Mouse (Mus musculus): ENCODE results near the gene Atp6v0d1.

Atp6v0d1 gene

DNA sequence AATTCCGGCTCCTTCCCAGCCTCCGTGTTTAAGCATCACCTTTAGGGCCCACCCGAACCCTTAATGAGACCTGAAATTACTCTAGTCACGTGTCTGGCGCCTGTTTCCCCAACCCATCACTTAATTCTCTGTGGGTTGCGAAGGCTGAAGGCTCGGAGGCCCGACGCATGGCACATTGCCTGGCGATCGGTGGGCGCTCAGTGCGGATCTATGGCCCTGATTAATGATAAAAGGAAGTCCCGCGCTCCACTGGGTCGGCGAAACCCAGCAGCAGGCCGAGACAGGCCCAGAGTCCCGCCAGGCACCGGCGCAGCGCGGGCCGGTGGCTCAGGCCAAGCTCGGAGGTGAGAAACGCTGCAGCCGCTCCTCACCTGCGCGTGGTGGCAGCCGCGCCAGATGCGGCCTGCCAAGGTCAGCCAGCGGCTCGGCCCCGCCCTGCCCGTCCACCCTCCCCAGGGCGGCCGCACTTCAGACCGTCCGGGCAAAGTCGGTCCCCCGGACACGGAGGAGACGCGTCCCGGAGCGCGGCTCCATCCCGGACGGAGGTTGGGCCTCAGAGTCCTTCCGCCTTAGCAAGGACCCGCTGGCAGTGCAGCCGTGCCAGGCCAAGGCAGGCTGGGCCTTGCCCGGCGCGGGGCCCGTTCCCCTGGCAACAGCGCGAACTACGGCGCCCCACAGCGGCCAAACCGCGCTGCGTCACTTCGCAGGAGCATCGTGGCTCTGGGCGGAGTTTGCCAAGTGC lies 69.2 kb downstream of the Atp6v0d1 start, which contains the start of gene Zdhhc1:
Gene Zdhhc1 (minus strand): TSS at position 464 of the 742 bp plus-strand sequence.
- peak; percentile 82 for DNase-seq

DNA sequence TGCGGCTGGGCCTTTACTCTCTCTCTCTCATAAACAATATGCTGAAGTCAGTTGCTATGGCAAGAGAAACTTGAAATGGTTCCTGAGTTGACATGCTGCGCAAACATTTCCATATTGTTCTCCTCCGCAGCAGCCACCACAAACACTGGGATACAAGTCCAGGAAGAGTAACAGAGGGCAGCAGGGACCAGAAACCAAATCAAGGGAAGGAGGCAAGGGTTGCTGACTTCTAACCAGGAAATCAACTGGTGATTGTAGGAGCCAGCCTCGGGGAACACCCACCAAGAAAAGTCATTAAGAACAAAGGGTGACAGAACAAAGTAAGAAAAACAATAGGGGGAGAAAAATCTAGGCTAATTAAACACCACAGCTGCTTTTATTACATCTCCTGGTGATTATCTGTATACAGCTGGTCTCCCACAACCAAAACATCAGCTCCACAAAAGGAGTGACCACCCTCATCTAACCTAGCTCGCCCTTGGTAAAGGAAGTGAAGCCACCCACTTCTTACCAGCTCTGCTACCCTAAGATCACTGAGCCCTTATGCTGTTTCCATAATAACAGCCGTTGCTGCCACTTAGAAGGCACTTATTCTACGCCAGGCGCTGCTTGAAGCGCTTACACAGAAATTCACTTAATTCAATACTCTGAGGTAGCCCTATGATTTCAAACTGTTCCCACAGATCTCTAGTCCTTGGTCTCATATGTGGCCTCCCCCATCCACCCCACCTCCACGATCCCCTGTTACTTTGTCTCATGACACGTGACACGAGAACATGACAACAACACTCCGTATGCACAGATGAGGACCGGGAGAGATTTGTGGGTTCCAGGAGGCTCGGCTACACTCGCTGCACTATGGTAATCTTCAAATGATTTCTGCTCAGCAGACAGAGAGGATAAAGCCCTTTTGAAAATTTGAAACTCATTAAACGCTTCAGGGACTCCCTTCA lies 70.2 kb downstream of the Atp6v0d1 start:
- no peak for DNase-seq

DNA sequence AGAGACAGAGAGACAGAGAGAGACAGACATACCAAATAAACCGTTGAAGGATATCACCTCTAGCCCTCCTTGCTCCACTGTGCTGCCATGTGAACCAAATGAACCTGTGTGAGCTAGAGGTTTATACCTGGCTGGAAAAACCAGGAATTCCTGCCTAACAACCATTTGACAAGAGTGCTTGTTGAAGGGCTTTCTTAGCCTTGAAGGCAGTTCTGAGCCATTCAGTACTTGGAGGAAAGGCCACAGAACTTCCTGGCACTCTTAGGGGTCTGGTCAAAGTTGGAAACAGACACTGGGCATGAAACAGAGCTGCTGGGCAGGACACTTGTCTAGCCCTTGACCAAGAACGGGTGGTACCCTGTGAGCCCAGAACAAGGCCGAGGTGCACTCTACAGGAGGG lies 71.3 kb downstream of the Atp6v0d1 start:
- DNase-seq, result no peak

DNA sequence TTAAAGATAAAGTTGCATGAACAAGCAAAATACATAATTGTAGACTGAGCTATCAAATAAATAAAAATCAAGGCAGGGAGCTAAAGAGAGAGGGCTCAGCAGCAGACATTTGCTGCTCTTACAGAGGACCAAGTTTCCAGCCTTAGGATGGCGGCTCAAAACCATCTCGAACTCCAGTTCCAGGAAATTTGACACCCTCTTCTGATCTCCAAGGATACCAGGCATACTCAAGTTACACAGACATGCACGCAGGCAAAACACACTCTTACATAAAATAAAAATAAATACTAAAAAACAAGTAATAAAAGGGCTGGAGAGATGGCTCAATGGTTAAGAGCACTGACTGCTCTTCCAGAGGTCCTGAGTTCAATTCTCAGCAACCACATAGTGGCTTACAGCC lies 72.4 kb downstream of the Atp6v0d1 start:
- DNase-seq, result no peak

DNA sequence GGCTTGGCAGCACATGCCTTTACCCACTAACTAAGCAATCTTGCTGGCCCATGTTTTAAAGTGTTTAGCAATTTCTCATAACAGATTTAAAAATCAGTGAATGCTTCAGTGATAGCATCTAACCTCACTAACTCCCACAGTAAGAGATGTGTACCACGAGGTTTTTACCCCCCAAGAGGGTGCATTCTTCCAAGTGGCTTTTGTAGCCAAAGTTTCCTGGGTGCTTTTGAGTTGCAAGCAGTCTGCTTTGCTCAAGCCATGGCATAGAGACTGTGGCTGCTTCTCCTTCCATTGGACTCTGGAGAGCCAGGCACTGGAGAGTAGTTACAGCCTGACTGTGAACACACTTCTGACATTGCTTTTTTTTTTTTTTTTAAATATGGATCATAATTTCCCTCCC lies 76.6 kb downstream of the Atp6v0d1 start:
- no peak for DNase-seq

DNA sequence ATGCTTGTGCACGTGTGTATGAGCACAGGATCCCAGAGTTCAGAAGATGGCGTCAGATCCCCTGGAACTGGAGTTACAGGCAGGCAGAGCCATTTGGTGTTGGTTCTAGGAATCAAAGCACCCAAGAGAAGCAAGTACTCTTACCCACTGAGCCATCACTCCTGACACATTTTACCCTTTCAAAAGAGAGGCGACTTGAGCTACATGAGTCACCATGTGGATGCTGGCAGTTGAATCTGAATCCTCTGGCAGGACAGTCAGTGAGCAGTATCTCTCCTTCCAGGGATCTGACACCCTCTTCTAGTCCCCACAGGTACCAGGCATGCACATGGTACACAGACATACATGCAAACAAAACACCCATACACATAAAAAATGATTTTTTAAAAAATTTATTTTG lies 77.8 kb downstream of the Atp6v0d1 start:
- DNase-seq, result no peak

DNA sequence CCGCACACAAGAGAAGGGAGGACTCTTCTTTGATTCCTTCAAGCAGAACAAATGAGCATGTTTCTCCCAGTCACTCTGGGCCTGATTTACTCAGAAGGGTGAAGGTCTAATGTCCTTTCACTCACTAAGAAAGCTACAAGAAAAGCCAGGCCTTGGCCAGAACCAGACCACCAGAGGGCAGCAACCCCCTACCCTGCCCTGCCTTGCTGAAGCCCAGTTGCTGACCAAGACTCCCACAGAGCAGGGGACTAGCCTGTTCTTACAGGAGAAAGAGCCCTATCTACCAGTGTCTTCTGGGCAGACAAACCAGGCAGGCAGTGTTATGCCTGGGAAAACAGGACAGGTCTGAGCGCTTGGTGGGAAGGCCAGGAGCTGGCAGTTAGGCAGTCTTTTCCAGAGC lies 81.5 kb downstream of the Atp6v0d1 start:
- DNase-seq, result no peak

DNA sequence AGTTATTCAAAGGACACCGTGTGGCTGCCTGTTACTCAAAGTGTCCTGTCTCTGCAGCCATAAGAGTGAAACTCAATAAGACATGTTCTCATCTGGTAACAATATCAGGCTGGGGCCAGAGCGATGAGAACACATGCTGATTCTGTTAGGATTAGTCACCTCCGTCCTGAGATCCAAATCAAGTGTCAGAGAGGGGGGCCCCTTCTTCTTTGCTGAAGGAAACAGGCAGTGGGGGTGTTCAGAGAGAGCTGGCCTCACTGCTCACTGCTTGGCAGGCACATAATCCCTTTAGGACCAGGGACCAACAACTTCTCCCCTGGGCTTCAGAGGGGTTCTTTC lies 81.8 kb downstream of the Atp6v0d1 start:
- no peak for DNase-seq

DNA sequence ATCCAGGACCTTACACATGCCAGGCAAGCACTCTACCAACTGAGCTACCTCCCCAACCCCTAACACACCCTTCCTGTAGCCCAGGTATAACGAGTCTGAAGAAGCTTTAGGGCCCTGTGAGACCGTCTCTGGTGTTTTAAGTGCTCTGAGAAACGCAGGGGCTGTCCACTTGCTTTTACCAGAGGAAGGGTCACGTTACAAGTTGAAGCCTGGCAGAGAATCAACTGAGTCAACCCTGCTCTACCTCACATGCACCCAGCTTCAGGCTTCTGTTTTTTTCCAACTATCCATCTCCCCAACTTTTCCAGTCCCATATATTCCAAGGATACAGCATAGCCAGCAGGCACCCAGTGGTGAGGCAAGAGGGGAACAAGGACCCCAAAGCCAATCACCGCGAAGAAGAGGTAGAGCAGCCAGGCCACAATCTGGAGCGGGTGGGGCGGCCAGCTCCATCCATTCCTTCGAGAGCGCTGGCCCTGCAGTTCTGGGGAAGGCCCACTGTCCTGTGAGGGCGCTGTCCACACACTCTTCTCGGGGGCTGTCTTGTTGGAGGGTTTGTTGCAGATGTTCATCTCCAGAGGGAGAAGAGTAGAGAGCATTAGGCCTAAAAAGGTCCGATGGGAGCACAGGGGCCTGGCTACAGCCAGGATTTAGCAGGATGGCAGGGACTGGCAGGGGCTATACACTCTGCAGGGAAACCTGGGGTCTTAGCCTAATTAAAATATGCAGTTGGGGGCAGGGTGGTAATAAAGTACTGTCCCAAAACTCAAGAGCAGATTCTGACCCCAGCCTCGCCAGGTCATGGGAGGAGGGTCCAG lies 82.4 kb downstream of the Atp6v0d1 start:
- no peak for DNase-seq

DNA sequence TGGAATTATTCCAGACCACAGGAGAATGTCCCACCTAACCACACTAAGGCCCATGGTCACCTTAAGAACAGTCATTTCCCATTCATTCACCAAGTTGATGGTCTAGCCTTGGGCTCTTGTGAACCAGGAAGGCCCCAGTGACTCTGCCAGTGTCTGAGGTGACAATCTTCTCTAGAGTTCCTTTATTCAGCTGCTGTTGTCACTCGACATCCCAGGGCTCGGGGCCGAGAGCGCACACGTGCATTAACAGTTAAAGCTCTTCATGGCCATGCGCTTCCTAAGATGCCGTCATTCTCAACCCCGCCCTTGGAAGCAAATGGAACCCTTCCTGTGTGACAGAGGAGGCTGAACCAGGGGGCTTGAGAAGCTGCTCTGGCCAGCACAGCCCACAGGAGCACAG lies 83.7 kb downstream of the Atp6v0d1 start:
- DNase-seq, result no peak

DNA sequence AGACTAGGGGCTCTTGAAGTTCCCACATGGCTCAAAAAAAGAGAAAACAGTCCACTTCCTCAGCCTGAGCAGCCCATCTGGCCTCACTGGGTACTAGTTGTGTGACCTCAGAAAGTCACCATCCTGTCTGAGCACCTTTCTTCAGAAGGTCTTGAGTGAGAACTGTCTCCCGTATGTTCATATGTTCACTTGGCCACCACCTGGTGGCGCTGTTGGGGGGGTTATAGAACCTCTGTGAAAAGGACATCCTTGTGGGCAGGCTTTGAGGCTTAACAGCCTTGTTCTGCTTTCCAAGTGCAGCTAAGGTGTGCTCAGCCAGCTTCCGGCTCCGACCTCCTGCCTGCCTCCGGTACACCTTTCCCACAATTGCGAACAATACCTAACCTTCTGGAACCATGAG lies 84.4 kb downstream of the Atp6v0d1 start:
- no peak for DNase-seq

DNA sequence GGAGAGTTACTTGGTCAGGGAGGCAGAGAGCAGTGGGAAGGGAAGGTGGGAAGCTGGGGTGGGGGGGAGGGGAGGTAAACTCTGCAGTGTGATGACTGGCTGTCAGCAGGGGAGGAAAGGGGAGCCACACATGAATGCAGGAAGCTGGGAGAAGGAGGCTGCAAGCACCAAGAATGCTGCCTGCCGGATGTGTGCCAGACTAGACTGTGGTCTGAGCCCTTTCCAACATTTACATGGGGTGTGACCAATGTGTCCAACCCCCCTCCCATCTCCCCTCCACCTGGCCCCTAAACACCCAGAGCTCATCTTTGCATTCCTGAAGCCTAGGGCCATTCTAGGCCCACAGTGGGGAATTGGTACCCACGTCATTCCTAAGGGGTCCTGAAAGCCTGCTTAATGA lies 84.8 kb downstream of the Atp6v0d1 start:
- no peak for DNase-seq

DNA sequence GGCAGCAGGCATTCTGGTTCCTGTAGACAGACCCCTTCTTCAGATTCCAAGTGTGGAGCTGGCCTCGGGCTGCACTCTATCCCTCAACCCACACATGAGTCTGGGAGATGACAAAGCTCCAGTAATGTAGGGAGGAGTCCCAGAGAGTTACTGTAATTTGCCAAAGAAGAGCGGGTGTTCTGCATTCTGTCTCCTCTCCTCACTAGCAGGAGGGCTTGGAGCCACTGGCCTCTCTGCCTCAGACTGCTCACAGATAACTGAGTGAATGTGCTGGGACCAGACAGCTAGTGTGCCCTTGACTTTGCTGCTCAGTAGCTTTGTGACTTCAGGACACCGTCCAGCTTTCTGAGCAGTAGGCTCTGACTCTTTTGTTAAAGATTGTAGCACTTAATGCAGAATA lies 88.1 kb downstream of the Atp6v0d1 start:
- DNase-seq, result no peak

DNA sequence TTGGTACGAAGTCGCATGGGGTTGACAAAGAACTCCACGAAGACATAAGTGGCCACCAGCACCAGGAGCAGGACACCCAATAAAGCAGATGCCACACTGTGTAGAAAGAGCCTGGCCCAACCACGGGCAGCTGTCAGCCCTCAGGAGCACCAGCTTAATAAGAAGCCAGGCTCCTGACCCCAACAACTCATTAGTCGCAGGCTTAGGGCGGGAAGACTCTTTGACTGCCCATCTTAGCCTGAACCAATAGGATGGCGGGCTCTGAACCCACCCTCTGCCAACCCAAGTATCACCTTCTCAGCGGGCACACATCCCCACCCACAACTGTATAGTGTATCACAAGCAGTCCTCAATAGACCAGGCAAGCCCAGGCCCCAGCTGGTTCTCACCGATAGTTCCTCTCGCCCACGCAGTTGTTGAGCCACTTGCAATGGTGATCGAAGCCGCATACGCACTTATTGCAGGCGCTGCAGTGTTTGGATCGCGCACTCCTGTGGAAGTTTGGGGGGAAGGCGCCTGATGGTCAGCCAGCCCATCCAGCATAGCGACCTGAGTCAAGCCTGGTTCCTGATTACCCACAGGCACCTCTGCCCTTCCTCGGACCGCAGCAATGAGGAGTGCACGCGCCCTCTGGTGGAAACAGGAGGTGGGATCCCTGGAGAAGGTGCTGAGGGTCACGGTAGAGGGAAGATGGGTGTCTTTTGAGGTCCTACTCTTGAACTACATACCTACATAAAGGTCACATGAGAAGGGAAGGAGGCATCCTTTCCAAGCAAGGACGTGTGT lies 89.0 kb downstream of the Atp6v0d1 start:
- DNase-seq, result no peak

DNA sequence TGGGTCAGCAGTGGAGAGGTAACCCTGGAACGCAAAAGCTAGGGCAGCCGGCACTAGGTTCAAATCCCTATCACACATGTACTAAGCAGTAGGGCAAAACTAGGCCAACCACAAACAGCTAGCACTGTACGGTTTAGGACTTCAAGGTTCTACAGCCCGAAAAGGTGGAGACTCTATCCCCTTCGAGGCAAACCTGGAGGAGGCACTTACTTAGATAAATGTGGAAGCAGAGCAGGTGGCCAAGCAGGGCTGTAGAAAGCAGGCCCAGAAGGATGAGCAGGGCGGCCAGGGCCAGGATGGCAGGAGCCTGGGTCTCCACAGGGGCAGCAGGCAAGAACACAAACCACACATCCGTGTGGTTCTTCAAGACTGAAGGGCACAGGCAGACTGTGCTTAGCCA lies 89.7 kb downstream of the Atp6v0d1 start:
- no peak for DNase-seq

DNA sequence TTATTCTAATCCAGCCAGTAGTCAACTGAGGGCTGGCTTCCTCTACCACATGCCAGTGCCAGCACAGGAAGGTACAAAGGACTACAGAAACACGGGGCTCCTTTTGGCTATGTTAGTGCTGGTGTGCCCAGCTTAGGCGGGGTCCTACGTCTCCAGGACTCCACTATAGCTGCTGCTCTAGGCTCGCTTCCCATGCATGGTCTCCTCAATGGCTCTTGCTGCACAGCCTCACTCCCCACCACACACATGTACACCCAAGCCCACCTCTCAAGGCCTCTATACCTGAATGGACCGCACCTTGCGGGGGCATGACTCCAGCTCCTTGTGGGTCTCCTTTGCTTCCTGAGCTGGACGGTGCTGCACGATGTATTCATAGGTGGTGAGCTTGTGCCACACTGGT lies 90.1 kb downstream of the Atp6v0d1 start:
- no peak for DNase-seq

DNA sequence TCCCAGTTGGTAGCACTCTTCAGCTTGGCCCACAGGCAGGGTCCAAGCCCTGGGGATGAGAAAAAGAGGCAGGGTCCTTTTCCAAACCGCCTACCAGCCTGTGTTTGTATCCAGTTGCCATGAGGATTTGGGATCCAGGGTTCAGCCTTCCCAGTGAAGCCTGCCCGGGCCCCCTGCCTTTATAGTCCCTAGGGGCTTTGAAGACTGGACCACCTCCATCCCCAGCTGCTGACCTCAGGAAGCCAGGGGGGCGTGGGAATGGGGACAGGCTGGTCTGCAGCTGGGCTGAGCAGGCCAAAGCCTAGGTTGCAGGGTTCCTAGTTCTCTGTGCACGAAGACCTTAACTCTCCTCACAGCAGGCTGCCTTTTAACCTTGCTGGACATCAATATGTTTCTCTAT lies 90.6 kb downstream of the Atp6v0d1 start:
- DNase-seq, result no peak

DNA sequence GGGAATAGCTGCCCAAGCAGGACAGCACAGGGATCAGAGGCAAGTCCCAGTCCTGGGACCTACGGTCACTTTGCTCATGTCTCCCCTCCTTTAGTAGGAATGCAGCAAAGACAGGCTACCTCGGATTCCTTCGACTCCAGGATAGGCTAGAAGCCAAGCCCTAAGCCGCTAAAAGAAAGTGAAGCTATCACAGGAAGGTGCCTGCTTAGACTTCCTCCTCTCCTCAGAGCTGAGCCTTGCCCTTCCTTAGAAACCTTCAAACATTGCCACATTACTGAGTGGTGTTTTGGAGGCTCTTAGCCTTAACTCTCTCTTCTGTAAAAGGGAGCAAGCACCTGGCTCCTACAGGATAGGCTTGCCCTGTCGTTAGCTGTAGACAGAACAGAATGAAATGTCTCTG lies 91.2 kb downstream of the Atp6v0d1 start:
- DNase-seq, result no peak

Data from layer of hippocampus, adult 9-11 months (tissue).